Mouse (Mus musculus) myocyte (in vitro differentiated cells): Measurements from ENCODE around the gene Hspb7. TPM values are rescaled to one million over a fixed set of nuclear protein-coding genes. Genes with fewer than 3 reads are reported as not detected.

Experiments used
- H3K27me3 ChIP-seq: one replicate; pipeline ENCODE4 v1.6.1; 2011; ENCODE audit not compliant: control insufficient read depth, insufficient read depth, insufficient read length
- H3K36me3 ChIP-seq: one replicate; pipeline ENCODE4 v1.6.1; 2011; ENCODE audit not compliant: control insufficient read depth, insufficient read depth
- H3K4me2 ChIP-seq: one replicate; pipeline ENCODE4 v1.6.1; 2011; ENCODE audit warnings: low read depth, control low read depth
- H3K4me3 ChIP-seq: one replicate; pipeline ENCODE4 v1.5.1; 2011; ENCODE audit warnings: mild to moderate bottlenecking, control low read depth, moderate library complexity
- H3K79me2 ChIP-seq: one replicate; pipeline ENCODE4 v1.6.1; 2011; ENCODE audit not compliant: control insufficient read depth, insufficient read depth
- H3ac ChIP-seq: one replicate; pipeline ENCODE4 v1.6.1; 2011; ENCODE audit not compliant: control insufficient read depth, insufficient read length
- CEBPB ChIP-seq: IDR thresholded peaks from 2 replicates; pipeline ENCODE4 v1.6.1; 2011; ENCODE audit warnings: mild to moderate bottlenecking, moderate library complexity; ENCODE audit not compliant: poor library complexity, insufficient read depth, severe bottlenecking
- E2F4 ChIP-seq: IDR thresholded peaks from one replicate; pipeline ENCODE4 v1.6.1; 2011; ENCODE audit warnings: mild to moderate bottlenecking, control low read depth, moderate library complexity; ENCODE audit not compliant: insufficient read depth
- MAX ChIP-seq: IDR thresholded peaks from one replicate; pipeline ENCODE4 v1.6.1; 2011; ENCODE audit warnings: low read depth, mild to moderate bottlenecking, control low read depth
- MYOD1 ChIP-seq, 3 experiments: IDR thresholded peaks; one replicate each; pipeline ENCODE4 v1.6.1; 2011; ENCODE audit warnings: control low read depth in 2 of 3, low read depth in 2 of 3, mild to moderate bottlenecking in 2 of 3, moderate library complexity in 1 of 3; ENCODE audit not compliant: insufficient read length in 2 of 3, control insufficient read depth in 1 of 3
- MYOG ChIP-seq, 3 experiments: IDR thresholded peaks; one replicate each; pipeline ENCODE4 v1.6.1; 2011; ENCODE audit warnings: control low read depth in 2 of 3, low read depth in 2 of 3, mild to moderate bottlenecking in 2 of 3; ENCODE audit not compliant: insufficient read length in 2 of 3, control insufficient read depth in 1 of 3, insufficient read depth in 1 of 3
- POLR2A ChIP-seq: IDR thresholded peaks from one replicate; pipeline ENCODE4 v1.6.1; 2011; ENCODE audit warnings: low read depth, mild to moderate bottlenecking, control low read depth, moderate library complexity; ENCODE audit not compliant: insufficient read length
- POLR2AphosphoS2 ChIP-seq: IDR thresholded peaks from one replicate; pipeline ENCODE4 v1.6.1; 2011; ENCODE audit warnings: low read depth, control low read depth; ENCODE audit not compliant: insufficient read length
- REST ChIP-seq: IDR thresholded peaks from one replicate; pipeline ENCODE4 v1.6.1; 2011; ENCODE audit warnings: mild to moderate bottlenecking, control low read depth, moderate library complexity; ENCODE audit not compliant: insufficient read depth, insufficient read length
- SRF ChIP-seq: IDR thresholded peaks from one replicate; pipeline ENCODE4 v1.6.1; 2011; ENCODE audit warnings: low read depth; ENCODE audit not compliant: control insufficient read depth, insufficient read length
- TCF12 ChIP-seq: IDR thresholded peaks from one replicate; pipeline ENCODE4 v1.6.1; 2011; ENCODE audit warnings: mild to moderate bottlenecking, control low read depth; ENCODE audit not compliant: poor library complexity, insufficient read depth, severe bottlenecking
- TCF3 ChIP-seq: IDR thresholded peaks from one replicate; pipeline ENCODE4 v1.6.1; 2011; ENCODE audit warnings: low read depth, control low read depth; ENCODE audit not compliant: insufficient read length
- USF1 ChIP-seq: IDR thresholded peaks from one replicate; pipeline ENCODE4 v1.6.1; 2011; ENCODE audit warnings: low read depth, mild to moderate bottlenecking, control low read depth, moderate library complexity
- polyA plus RNA-seq: library from polyadenylated mRNA; unstranded; fragments of >200 nt; fragmentation: generic; extraction: Trizol; gene quantifications from one replicate; pipeline ENCODE4 v1.2.1, GENCODE M21; 2012; ENCODE audit warnings: missing spikeins

The Hspb7 gene
- polyA plus RNA-seq, 1 experiment = 31.1 TPM

DNA sequence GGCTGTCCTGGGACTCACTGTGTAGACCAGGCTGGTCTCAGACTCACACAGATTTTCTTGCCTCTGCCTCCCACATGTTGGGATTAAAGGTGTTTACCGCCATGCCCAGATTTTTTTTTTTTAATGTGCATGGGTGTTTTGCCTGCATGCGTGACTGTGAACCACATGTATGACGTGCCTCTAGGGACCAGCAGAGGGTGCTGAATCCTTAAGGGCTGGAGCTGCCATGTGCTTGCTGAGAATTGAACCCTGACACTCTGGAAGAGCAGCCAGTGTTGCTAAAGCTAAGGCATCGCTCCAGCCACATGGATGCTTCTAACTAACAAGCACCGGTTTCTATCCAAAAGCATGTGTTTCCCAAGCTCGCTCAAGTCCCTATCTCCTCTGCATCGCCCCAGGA is 34.4 kb upstream of the Hspb7 start:
- H3ac ChIP-seq = no peak overlapping the region
- H3K36me3 ChIP-seq = no peaks in the 10 kb centered on the region
- H3K4me2 ChIP-seq = no peak overlapping the region
- TF ChIP-seq TCF3 (no peak), POLR2AphosphoS2 (no peak), REST (no peak), MAX (no peak), CEBPB (no peak), E2F4 (no peak), POLR2A (no peak), SRF (no peak), TCF12 (no peak), MYOD1 (IDR thresholded peaks at IDR 0.05; ENCODE audit: control insufficient read depth in 1 of 3, insufficient read length in 2 of 3, low read depth in 2 of 3) (no peak), USF1 (no peak), MYOG (IDR thresholded peaks at IDR 0.05; ENCODE audit: control insufficient read depth in 1 of 3, insufficient read depth in 1 of 3, insufficient read length in 2 of 3, low read depth in 2 of 3) (no peak)
- H3K4me3 ChIP-seq = no peak overlapping the region
- H3K79me2 ChIP-seq = no peaks in the 10 kb centered on the region
- H3K27me3 ChIP-seq = peaks cover 6% of the 10 kb centered on the region

DNA sequence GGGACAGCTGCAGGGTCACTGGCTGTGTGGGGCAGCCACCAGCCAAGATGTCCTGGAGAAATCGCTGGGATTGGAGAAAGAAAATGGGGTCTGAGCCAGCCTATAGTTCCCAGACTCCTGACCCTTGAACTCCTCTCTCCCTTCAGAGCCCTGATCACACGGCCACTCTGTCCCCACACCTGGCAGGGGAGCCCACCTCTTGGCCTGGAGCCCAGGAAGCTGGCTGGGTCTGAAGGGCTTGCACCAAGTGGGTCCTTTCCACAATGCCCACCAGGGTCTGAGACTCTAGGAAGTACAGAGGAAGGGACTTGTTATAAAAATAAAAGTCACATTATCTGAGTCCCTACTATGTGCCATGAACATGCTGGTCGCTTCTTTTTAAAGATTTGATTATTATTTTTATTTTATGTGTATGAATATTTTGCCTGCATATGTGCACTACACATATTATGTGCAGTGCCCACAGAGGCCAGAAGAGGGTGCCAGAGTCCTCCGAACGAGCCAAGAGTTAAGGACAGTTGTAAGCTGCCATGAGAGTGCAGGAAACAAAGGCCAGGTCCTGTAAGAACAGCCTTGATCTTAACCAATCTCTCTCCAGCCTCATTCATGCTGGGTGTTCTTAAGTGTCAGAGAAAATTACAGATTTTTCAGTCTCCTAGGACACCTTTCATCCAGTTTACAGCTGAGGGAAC is 33.3 kb upstream of the Hspb7 start:
- no peak overlapping the region for H3K4me2 ChIP-seq
- H3K27me3 ChIP-seq = peaks cover 6% of the 10 kb centered on the region
- no peak overlapping the region for H3ac ChIP-seq
- no peak overlapping the region for H3K4me3 ChIP-seq
- H3K36me3 ChIP-seq = no peaks in the 10 kb centered on the region
- no peaks in the 10 kb centered on the region for H3K79me2 ChIP-seq
- TF ChIP-seq E2F4 = no peak
- TF ChIP-seq POLR2AphosphoS2 = no peak
- no peak for TF ChIP-seq CEBPB
- TF ChIP-seq MYOG (IDR thresholded peaks at IDR 0.05; ENCODE audit: control insufficient read depth in 1 of 3, insufficient read depth in 1 of 3, insufficient read length in 2 of 3, low read depth in 2 of 3) = no peak
- TF ChIP-seq POLR2A = no peak
- TF ChIP-seq REST = no peak
- no peak for TF ChIP-seq MYOD1 (IDR thresholded peaks at IDR 0.05; ENCODE audit: control insufficient read depth in 1 of 3, insufficient read length in 2 of 3, low read depth in 2 of 3)
- TF ChIP-seq MAX = no peak
- TF ChIP-seq USF1 = no peak
- TF ChIP-seq TCF3 = no peak
- no peak for TF ChIP-seq SRF
- no peak for TF ChIP-seq TCF12

DNA sequence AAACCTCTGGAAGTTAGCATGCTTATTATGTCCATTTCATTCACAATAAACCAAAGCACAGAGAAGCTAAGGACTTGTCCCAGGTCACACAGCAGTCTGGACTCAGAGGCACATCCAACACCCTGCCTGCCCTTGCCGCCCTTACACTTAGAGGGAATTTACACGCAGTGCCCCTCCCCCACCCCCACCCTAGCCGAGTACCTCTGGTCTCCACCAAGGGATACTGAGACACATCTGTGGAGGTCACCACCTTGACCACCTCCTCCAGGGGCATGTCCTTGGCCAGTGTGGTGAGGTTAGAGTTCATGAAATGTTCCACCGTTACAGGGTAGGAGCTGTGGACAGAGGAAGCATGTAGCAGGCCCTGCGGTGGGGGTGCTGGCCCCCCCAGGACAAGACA is 32.6 kb upstream of the Hspb7 start:
- no peak overlapping the region for H3K4me2 ChIP-seq
- no peaks in the 10 kb centered on the region for H3K79me2 ChIP-seq
- H3ac ChIP-seq = no peak overlapping the region
- H3K27me3 ChIP-seq = peaks cover 6% of the 10 kb centered on the region
- no peak overlapping the region for H3K4me3 ChIP-seq
- H3K36me3 ChIP-seq = no peaks in the 10 kb centered on the region
- TF ChIP-seq CEBPB (no peak), SRF (no peak), POLR2A (no peak), MYOD1 (IDR thresholded peaks at IDR 0.05; ENCODE audit: control insufficient read depth in 1 of 3, insufficient read length in 2 of 3, low read depth in 2 of 3) (no peak), TCF3 (no peak), E2F4 (no peak), TCF12 (no peak), USF1 (no peak), POLR2AphosphoS2 (no peak), MAX (no peak), REST (no peak), MYOG (IDR thresholded peaks at IDR 0.05; ENCODE audit: control insufficient read depth in 1 of 3, insufficient read depth in 1 of 3, insufficient read length in 2 of 3, low read depth in 2 of 3) (no peak)

DNA sequence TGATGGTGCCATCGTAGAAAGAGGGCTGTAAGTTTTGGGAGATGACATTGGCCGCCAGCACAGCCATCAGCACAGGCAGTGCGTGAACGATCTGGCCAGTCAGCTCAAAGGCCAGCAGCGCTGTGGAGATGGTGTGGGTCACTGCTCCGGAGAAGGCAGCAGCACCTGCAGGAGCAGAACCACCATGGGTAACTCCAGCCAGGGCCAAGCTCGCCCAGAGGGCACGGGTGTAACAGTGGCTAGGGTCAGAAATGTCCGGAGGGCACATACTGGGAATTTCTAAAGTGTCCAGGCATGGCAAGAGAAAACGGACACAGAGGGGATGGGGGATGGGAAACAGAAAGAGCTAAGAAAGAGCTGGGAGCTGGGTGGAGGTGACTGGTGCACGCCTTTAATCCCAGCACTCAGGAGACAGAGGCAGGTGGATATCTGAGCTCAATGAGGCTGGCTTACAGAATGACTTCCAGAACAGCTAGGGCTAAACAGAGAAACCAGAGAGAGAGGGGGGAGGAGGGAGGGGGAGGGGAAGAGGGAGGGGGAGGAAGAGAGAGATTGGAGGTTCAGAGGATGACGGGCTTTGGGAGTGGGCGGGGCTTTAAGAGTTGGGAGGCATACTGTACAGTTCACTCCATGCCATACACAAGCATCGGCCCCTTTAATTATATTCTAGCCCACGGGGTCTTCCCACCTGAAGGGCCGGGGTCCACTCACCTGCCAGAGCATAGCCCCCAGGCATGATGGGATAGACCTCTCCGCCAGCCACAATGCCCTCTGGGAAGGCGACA is 31.0 kb upstream of the Hspb7 start:
- no peaks in the 10 kb centered on the region for H3K36me3 ChIP-seq
- H3ac ChIP-seq = no peak overlapping the region
- no peak overlapping the region for H3K4me3 ChIP-seq
- TF ChIP-seq MAX (no peak), POLR2AphosphoS2 (no peak), USF1 (no peak), POLR2A (no peak), TCF3 (no peak), TCF12 (no peak), CEBPB (no peak), SRF (no peak), REST (no peak), MYOG (IDR thresholded peaks at IDR 0.05; ENCODE audit: control insufficient read depth in 1 of 3, insufficient read depth in 1 of 3, insufficient read length in 2 of 3, low read depth in 2 of 3) (no peak), E2F4 (no peak), MYOD1 (IDR thresholded peaks at IDR 0.05; ENCODE audit: control insufficient read depth in 1 of 3, insufficient read length in 2 of 3, low read depth in 2 of 3) (no peak)
- no peaks in the 10 kb centered on the region for H3K79me2 ChIP-seq
- H3K27me3 ChIP-seq = no peaks in the 10 kb centered on the region
- H3K4me2 ChIP-seq = no peak overlapping the region
